Mouse (Mus musculus) limb, embryonic 11.5 days (tissue): ENCODE data around the gene Acot11. TPM values are rescaled to one million over a fixed set of nuclear protein-coding genes. Genes with fewer than 3 reads are reported as not detected.

Source experiments
- ATAC-seq: fragments of 200-750 bp; cut with Nextera tagmentation; 2 replicates; pipeline ENCODE4 v1.8.0; 2017; ENCODE audit warnings: low read depth; ENCODE audit not compliant: insufficient number of reproducible peaks, low FRiP score, low TSS enrichment
- DNase-seq: peaks from one replicate; pipeline ENCODE4 v3.0.0-alpha.2; 2015; ENCODE audit warnings: low spot score
- H3K27ac ChIP-seq: fragments of 300-500 bp; sonication (generic); replicated peaks from 2 replicates; pipeline ENCODE4 v1.5.1; 2014; ENCODE audit warnings: low read depth, mild to moderate bottlenecking, low read length
- H3K27me3 ChIP-seq: fragments of 300-500 bp; sonication (generic); 2 replicates; pipeline ENCODE4 v1.6.1; 2014; ENCODE audit warnings: mild to moderate bottlenecking, low read length, mixed read lengths; ENCODE audit not compliant: control insufficient read depth, insufficient read depth
- H3K36me3 ChIP-seq: fragments of 300-500 bp; sonication (generic); 2 replicates; pipeline ENCODE4 v1.6.1; 2014; ENCODE audit warnings: mild to moderate bottlenecking, low read length, moderate library complexity, mixed read lengths; ENCODE audit not compliant: control insufficient read depth, insufficient read depth
- H3K4me1 ChIP-seq: fragments of 300-500 bp; sonication (generic); 2 replicates; pipeline ENCODE4 v1.6.1; 2014; ENCODE audit warnings: low read length, mixed read lengths; ENCODE audit not compliant: control insufficient read depth, insufficient read depth
- H3K4me2 ChIP-seq: fragments of 300-500 bp; sonication (generic); 2 replicates; pipeline ENCODE4 v1.6.1; 2014; ENCODE audit warnings: low read depth, mild to moderate bottlenecking, moderate library complexity; ENCODE audit not compliant: severe bottlenecking
- H3K4me3 ChIP-seq: fragments of 300-500 bp; sonication (generic); 2 replicates; pipeline ENCODE4 v1.5.1; 2014; ENCODE audit warnings: low read depth, low read length
- H3K9ac ChIP-seq: fragments of 300-500 bp; sonication (generic); 2 replicates; pipeline ENCODE4 v1.6.1; 2014; ENCODE audit warnings: mild to moderate bottlenecking, low read length
- H3K9me3 ChIP-seq: fragments of 300-500 bp; sonication (generic); 2 replicates; pipeline ENCODE4 v1.6.1; 2016; ENCODE audit warnings: low read length; ENCODE audit not compliant: control insufficient read depth
- WGBS: fragments of 180-500 bp; shearing (Covaris S2); extraction: QIAGEN DNeasy Blood & Tissue Kit; methylation state at CpG from one replicate; pipeline ENCODE4 v1.1.7; 2014; 5-methylcytosine and 5-hydroxymethylcytosine counted together
- polyA plus RNA-seq: library from polyadenylated mRNA; unstranded; fragments of >200 nt; fragmentation: Nextera tagmentation; extraction: Ambion mirVana; gene quantifications from 2 replicates; pipeline ENCODE4 v1.2.1, GENCODE M21; 2014

Gene Acot11
- polyA plus RNA-seq, 1 experiment from 2014 or later: 6.5 TPM

- Histone ChIP-seq H3K4me2 (no peak overlapping the region), H3K9me3 (no peaks in the 10 kb centered on the region), H3K27ac (no peak overlapping the region), H3K4me1 (peaks cover 13% of the 10 kb centered on the region), H3K27me3 (no peaks in the 10 kb centered on the region), H3K9ac (no peak overlapping the region), H3K4me3 (no peak overlapping the region), H3K36me3 (no peaks in the 10 kb centered on the region)
- no peak for DNase-seq
- WGBS: 83% methylated on average over 6 of the region's 6 CpGs
- no peak for ATAC-seq
Observed at GRCm38 (mm10) chr4:106818332-106818731, 13.5 kb upstream of the Acot11 start.

DNA sequence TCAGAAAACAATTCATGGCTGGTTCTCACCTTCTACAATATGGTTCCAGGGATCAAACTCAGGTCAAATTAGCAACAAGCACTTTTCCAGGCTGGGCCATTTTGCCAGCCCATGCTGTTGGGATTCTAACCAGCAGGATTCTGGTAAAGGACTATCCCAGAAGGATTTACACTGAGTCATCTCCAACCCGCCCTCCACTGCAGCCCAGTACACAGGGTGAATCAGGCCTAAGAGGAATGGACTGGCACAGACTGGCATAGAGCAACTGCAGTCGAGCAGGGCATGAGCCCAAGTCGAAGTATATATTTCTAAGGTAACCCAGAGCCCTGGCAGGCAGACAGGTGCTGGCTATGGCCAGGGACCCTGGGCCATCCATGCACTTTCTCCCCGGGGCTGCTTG lies 12.2 kb upstream of the Acot11 start:
- Histone ChIP-seq H3K36me3 (no peaks in the 10 kb centered on the region), H3K4me1 (peaks cover 13% of the 10 kb centered on the region), H3K9ac (no peak overlapping the region), H3K27me3 (no peaks in the 10 kb centered on the region), H3K9me3 (no peaks in the 10 kb centered on the region), H3K4me3 (no peak overlapping the region), H3K27ac (no peak overlapping the region), H3K4me2 (no peak overlapping the region)
- no peak for ATAC-seq
- WGBS: 92% methylated on average over 4 of the region's 4 CpGs
- no peak for DNase-seq

DNA sequence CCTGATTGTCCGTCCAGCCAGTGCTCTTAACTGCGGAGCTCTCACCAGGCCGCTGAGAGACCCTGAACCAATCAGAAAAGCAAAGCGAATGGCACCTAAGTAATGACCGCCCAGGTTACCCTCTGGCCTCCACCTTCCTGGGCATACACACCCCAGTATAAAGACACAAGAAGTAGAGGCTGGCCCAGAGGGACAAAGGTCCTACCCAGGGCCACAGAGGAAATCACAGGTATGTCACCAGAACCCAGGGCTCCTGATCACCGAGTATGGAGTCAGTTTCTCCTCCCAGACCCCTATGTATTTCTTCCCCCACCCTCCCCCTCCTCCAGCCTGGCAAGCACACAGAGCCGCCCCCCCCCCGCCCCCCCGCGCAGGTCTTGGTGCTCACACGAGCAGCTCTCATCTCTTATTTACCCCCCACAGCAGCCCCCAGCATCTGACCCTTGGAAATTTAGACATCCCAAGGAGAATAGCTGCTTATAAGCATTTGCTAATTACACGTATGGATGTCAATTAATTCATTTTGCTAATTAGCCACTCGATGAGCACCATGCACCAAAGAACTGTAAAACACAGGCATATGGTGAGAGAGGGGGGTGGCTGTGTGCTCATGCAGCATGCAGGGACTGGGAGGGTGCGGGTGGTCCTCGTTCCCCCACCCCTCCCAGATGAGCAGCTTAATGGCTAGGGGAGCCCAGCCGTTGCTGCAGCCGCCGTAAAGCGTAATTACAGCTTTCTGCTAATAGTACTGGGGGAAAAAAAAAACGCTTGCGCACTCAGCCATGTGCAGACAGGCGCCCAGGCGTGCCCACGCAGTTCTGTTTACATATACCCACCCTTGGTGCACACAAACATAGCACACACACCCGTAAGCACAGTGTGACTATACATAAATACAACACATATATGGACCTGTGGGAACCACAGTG lies 10.9 kb upstream of the Acot11 start:
- no peak overlapping the region; the same call in 1 of the 2 replicates for H3K9ac ChIP-seq
- no peaks in the 10 kb centered on the region for H3K27me3 ChIP-seq
- H3K9me3 ChIP-seq: 0 out of 2 replicates have a peak, but pooled peaks cover 2% of the 10 kb centered on the region
- 29% methylated on average over 24 of the region's 25 CpGs for WGBS
- H3K27ac ChIP-seq: peak overlapping the region; percentile 16; the same call in 1 of the 2 replicates
- no peak overlapping the region for H3K4me3 ChIP-seq
- peaks cover 13% of the 10 kb centered on the region for H3K4me1 ChIP-seq
- peak overlapping the region; percentile 14; the same call in 1 of the 2 replicates for H3K4me2 ChIP-seq
- DNase-seq: peak; percentile 64
- no peaks in the 10 kb centered on the region for H3K36me3 ChIP-seq
- ATAC-seq: 0 out of 2 replicates have a peak, but pooled peaks have one; percentile 49

- 85% methylated on average over 8 of the region's 8 CpGs for WGBS
- H3K4me1 ChIP-seq: peaks cover 10% of the 10 kb centered on the region
Observed at GRCm38 (mm10) chr4:106811162-106811561, 6.4 kb upstream of the Acot11 start.

GRCm38 (mm10) chr4:106810039-106810438 lies 5.2 kb upstream of the Acot11 start:
- DNase-seq (no peak), ATAC-seq (no peak)
- Histone ChIP-seq H3K36me3 (no peaks in the 10 kb centered on the region), H3K4me2 (no peak overlapping the region), H3K9ac (no peak overlapping the region), H3K4me3 (no peak overlapping the region), H3K4me1 (peaks cover under 1% of the 10 kb centered on the region), H3K27ac (no peak overlapping the region), H3K9me3 (0 out of 2 replicates have a peak, but pooled peaks cover 2% of the 10 kb centered on the region), H3K27me3 (no peaks in the 10 kb centered on the region)
- 87% methylated on average over 6 of the region's 6 CpGs for WGBS

More at GRCm38 (mm10) chr4:106811162-106811561, 6.4 kb upstream of the Acot11 start:
- H3K4me2 ChIP-seq: no peak overlapping the region
- DNase-seq: no peak
- no peak overlapping the region for H3K27ac ChIP-seq
- H3K9ac ChIP-seq: no peak overlapping the region
- H3K27me3 ChIP-seq: no peaks in the 10 kb centered on the region
- H3K36me3 ChIP-seq: no peaks in the 10 kb centered on the region
- H3K4me3 ChIP-seq: no peak overlapping the region
- no peak for ATAC-seq
- 0 out of 2 replicates have a peak, but pooled peaks cover 2% of the 10 kb centered on the region for H3K9me3 ChIP-seq

GRCm38 (mm10) chr4:106807287-106807686 lies 2.5 kb upstream of the Acot11 start:
- DNase-seq: no peak
- Histone ChIP-seq H3K36me3 (no peaks in the 10 kb centered on the region), H3K9me3 (0 out of 2 replicates have a peak, but pooled peaks cover 2% of the 10 kb centered on the region), H3K4me3 (no peak overlapping the region), H3K27ac (no peak overlapping the region), H3K9ac (no peak overlapping the region), H3K4me1 (peaks cover 6% of the 10 kb centered on the region), H3K27me3 (no peaks in the 10 kb centered on the region), H3K4me2 (no peak overlapping the region)
- no peak for ATAC-seq
- WGBS: 73% methylated on average over 3 of the region's 3 CpGs

GRCm38 (mm10) chr4:106805890-106806289 lies 1.1 kb upstream of the Acot11 start:
- 40% methylated on average over 2 of the region's 2 CpGs for WGBS
- H3K27ac ChIP-seq: no peak overlapping the region
- no peak overlapping the region for H3K4me2 ChIP-seq
- no peak overlapping the region for H3K4me3 ChIP-seq
- H3K36me3 ChIP-seq: no peaks in the 10 kb centered on the region
- DNase-seq (no peak), ATAC-seq (no peak)
- H3K27me3 ChIP-seq: no peaks in the 10 kb centered on the region
- no peak overlapping the region for H3K9ac ChIP-seq
- H3K9me3 ChIP-seq: no peaks in the 10 kb centered on the region
- peaks cover 6% of the 10 kb centered on the region for H3K4me1 ChIP-seq

DNA sequence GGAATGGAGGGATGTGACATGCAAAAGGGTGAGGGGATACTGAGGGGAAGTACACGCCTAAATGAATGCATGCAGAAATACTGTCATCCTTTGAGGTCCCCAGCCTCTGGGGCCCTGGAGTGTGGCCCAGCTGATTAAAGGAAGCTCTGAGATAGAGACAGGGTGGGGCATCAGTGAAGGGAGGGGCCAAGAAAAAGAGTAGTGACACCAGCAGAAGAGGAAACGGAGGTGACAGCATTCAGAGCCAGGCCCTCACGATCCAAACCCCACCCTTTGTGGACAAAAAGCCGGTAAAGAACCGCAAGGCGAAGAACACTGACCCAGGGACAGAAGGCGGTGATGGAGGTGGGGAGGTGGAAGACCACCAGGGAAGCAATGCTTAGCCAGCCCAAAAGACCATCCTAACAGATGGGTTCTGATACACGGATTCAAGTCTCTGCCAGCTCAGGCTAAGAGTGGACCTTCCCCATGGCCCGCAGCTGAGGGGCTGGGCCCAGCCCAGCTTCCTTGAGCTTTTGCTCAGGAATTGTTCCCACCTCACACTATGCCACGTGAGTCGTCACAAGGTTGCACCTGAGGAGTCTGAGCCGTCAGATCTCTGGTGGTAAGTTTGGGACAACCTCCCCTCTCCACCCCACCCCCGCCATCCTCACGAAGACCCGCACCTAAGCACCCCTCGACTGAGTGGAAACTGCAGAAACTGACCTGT lies 443 bp downstream of the Acot11 start:
- Histone ChIP-seq H3K9ac (peak overlapping the region; percentile 55), H3K4me1 (peaks cover 17% of the 10 kb centered on the region), H3K9me3 (no peaks in the 10 kb centered on the region), H3K4me3 (peak overlapping the region; percentile 24), H3K4me2 (peak overlapping the region; percentile 51), H3K27ac (no peak overlapping the region), H3K36me3 (no peaks in the 10 kb centered on the region), H3K27me3 (no peaks in the 10 kb centered on the region)
- ATAC-seq (no peak), DNase-seq (no peak)
- WGBS: 39% methylated on average over 16 of the region's 16 CpGs
